In genomic region chr7:79258981-79259542, GRCm38 (mm10) we compare ENCODE assay signal across 23 mouse cellular contexts. TPM values are rescaled to one million over a fixed set of nuclear protein-coding genes. Genes with fewer than 3 reads are reported as not detected.
A peak's percentile ranks its signal among the peaks of the same experiment; 100 is the strongest.
DNase-seq lines count a peak whose midpoint lies in the region; ATAC-seq and TF ChIP-seq lines count a peak whose summit lies in the region.
"Had no signal": no experiment of that assay in that cellular context is flagged by ENCODE, and none has a peak within 500 bp of the region (broad histone marks: within the 10 kb centered on the region; RNA-seq: fewer than 3 reads in every experiment).

No protein-coding gene starts in this region.

- no peak for TF ChIP-seq CTCF in intestine, postnatal 0 days (IDR thresholded peaks at IDR 0.05; ENCODE audit: low read depth)
- TF ChIP-seq CTCF in small intestine, adult 2 months (IDR thresholded peaks at IDR 0.05; ENCODE audit: extremely low read depth, insufficient read length, insufficient replicate concordance, low read depth, low read length), result no peak

- H3K4me1 ChIP-seq in intestine, postnatal 0 days (replicated peaks; ENCODE audit: control insufficient read depth, insufficient read depth, low read length), result peaks cover 7% of the 10 kb centered on the region
- H3K4me1 ChIP-seq in small intestine, adult 2 months (ENCODE audit: control insufficient read depth, insufficient read depth, insufficient read length, low read length), result peaks cover 33% of the 10 kb centered on the region; the same call in 1 of the 2 replicates
- H3K4me1 ChIP-seq: forebrain, embryonic 10.5 days; kidney, embryonic 15.5 days had no signal

- peak; percentile 83 for DNase-seq in adrenal gland, adult 2 months
- no peak for DNase-seq in adrenal gland, postnatal 25 days
- peak; percentile 28 for DNase-seq in NIH3T3 (ENCODE audit: low read depth)
- no peak for DNase-seq in kidney, adult 11 months
- DNase-seq in frontal cortex, postnatal 10 days (ENCODE audit: low spot score in 2 of 2), result no peak
- DNase-seq in lung, postnatal 25 days (ENCODE audit: low spot score), result no peak
- DNase-seq: cerebellum, adult 11-12 months; cerebellum, postnatal 14 days; forebrain, postnatal 0 days; gastrocnemius, postnatal 25 days; heart, adult 2 months; heart, postnatal 4 days; kidney, postnatal 4 days; thymus, postnatal 14 days had no signal

- H3K27me3 ChIP-seq in intestine, postnatal 0 days (replicated peaks; ENCODE audit: control insufficient read depth, insufficient read depth, low read length), result no peaks in the 10 kb centered on the region
- H3K27me3 ChIP-seq in small intestine, adult 2 months (ENCODE audit: control insufficient read depth, insufficient read depth, low read length), result no peaks in the 10 kb centered on the region
- H3K27me3 ChIP-seq: kidney, embryonic 15.5 days had no signal

- no peak overlapping the region for H3K4me2 ChIP-seq in intestine, postnatal 0 days (replicated peaks; ENCODE audit: low read depth)
- H3K4me2 ChIP-seq: hindbrain, embryonic 14.5 days; kidney, embryonic 15.5 days; midbrain, embryonic 11.5 days had no signal

- peak overlapping the region; percentile 72 for H3K27ac ChIP-seq in intestine, postnatal 0 days (ENCODE audit: low read depth, low read length)
- H3K27ac ChIP-seq in small intestine, adult 2 months (ENCODE audit: insufficient read depth, low read depth, low read length), result peak overlapping the region; percentile 70; the same call in 1 of the 2 replicates
- H3K27ac ChIP-seq: forebrain, embryonic 10.5 days; heart, adult 2 months; hindbrain, embryonic 14.5 days; kidney, embryonic 15.5 days; left cerebral cortex, adult 2 months had no signal

- no peak overlapping the region for H3K9ac ChIP-seq in intestine, postnatal 0 days (ENCODE audit: low read depth, low read length)
- H3K9ac ChIP-seq: forebrain, postnatal 0 days; hindbrain, embryonic 14.5 days; kidney, embryonic 15.5 days had no signal

- TF ChIP-seq POLR2A in small intestine, adult 2 months (IDR thresholded peaks at IDR 0.05; ENCODE audit: low read depth, low read length), result no peak

- H3K36me3 ChIP-seq in intestine, postnatal 0 days (ENCODE audit: control insufficient read depth, insufficient read depth), result no peaks in the 10 kb centered on the region
- H3K36me3 ChIP-seq in small intestine, adult 2 months (ENCODE audit: control insufficient read depth, insufficient read depth, low read length), result no peaks in the 10 kb centered on the region
- H3K36me3 ChIP-seq: forebrain, embryonic 10.5 days; kidney, embryonic 15.5 days had no signal

- WGBS in intestine, postnatal 0 days, result 54% methylated on average over 10 of the region's 10 CpGs
- 57% methylated on average over 10 of the region's 10 CpGs for WGBS in small intestine, adult 2 months

- H3K9me3 ChIP-seq in intestine, postnatal 0 days (ENCODE audit: control insufficient read depth), result no peaks in the 10 kb centered on the region
- H3K9me3 ChIP-seq: forebrain, embryonic 10.5 days; kidney, embryonic 15.5 days had no signal

- H3K4me3 ChIP-seq in intestine, postnatal 0 days (ENCODE audit: low read depth, low read length), result no peak overlapping the region
- H3K4me3 ChIP-seq in small intestine, adult 2 months (ENCODE audit: low read depth, low read length), result no peak overlapping the region
- H3K4me3 ChIP-seq: forebrain, embryonic 10.5 days; heart, adult 2 months; kidney, embryonic 15.5 days; left cerebral cortex, adult 2 months had no signal

- ATAC-seq in intestine, postnatal 0 days, result peak; percentile 84
- ATAC-seq: CD4-positive, CD25-positive, alpha-beta regulatory T cell, adult 4 months; forebrain, postnatal 0 days; inflammation-experienced regulatory T-cells, adult 6 months had no signal

RNA-seq across cellular contexts. Expression of gene Abhd2, which starts 13.9 kb away (rescaled TPM):
- 1,000 to 10,000 TPM; 1,164 to 1,465 TPM for total RNA-seq in adrenal gland, adult 2 months (2021)
- 187 and 262 TPM in 2 replicates for polyA plus RNA-seq in adrenal gland, adult 2 months (2012; rRNA removed)
- 1,323 and 1,340 TPM in 2 replicates for total RNA-seq in adrenal gland, postnatal 25 days (2021)
- polyA plus RNA-seq in intestine, postnatal 0 days (2015; fragmentation: Nextera tagmentation; extraction: Ambion mirVana), result 34.8 and 36.2 TPM in 2 replicates
- 40.6 and 103 TPM in 2 replicates for polyA plus RNA-seq in small intestine, adult 2 months (2012; rRNA removed)

Comparison
In these comparisons a context has a peak if more than half of its experiments do, and no peak if none do; other contexts are left out.
1. DNase-seq: peak in adrenal gland, adult 2 months (single experiment) and NIH3T3 (single experiment); none in adrenal gland, postnatal 25 days (single experiment), kidney, adult 11 months (single experiment), frontal cortex, postnatal 10 days (0 of 2) and lung, postnatal 25 days (single experiment).